Mouse (Mus musculus): Measurements from ENCODE around the gene Lix1l. TPM values are rescaled to one million over a fixed set of nuclear protein-coding genes. Genes with fewer than 3 reads are reported as not detected.

Gene Lix1l
- polyA plus RNA-seq, 1 experiment from 2014 or later, result 6.4 TPM

- ATAC-seq (ENCODE audit: low FRiP score) (no peak), DNase-seq (ENCODE audit: low spot score, missing footprints) (no peak)
- no peak overlapping the region for H3K4me2 ChIP-seq
- H3K36me3 ChIP-seq (ENCODE audit: control insufficient read depth, insufficient read depth, low read length), result no peaks in the 10 kb centered on the region
- no peaks in the 10 kb centered on the region for H3K27me3 ChIP-seq (ENCODE audit: control insufficient read depth, insufficient read depth, low read length)
- 75% methylated on average over 4 of the region's 4 CpGs for WGBS
- H3K9me3 ChIP-seq (ENCODE audit: control insufficient read depth, low read length), result no peaks in the 10 kb centered on the region
- H3K9ac ChIP-seq (ENCODE audit: low read length), result no peak overlapping the region
- no peak overlapping the region for H3K27ac ChIP-seq (ENCODE audit: low read depth, low read length)
- H3K4me3 ChIP-seq (ENCODE audit: low read depth, low read length), result no peak overlapping the region
- peaks cover 15% of the 10 kb centered on the region for H3K4me1 ChIP-seq (ENCODE audit: control insufficient read depth, insufficient read depth, low read length)
These were observed 21.7 kb upstream of the Lix1l start for GRCm38 (mm10) chr3:96579239-96579750.

GRCm38 (mm10) chr3:96579885-96580454, 21.0 kb upstream of the Lix1l start:
- Histone ChIP-seq H3K36me3 (ENCODE audit: control insufficient read depth, insufficient read depth, low read length) (no peaks in the 10 kb centered on the region), H3K27ac (ENCODE audit: low read depth, low read length) (no peak overlapping the region), H3K4me1 (ENCODE audit: control insufficient read depth, insufficient read depth, low read length) (peaks cover 15% of the 10 kb centered on the region), H3K4me2 (peak overlapping the region; percentile 44), H3K9ac (ENCODE audit: low read length) (peak overlapping the region; percentile 45; the same call in 1 of the 2 replicates), H3K9me3 (ENCODE audit: control insufficient read depth, low read length) (no peaks in the 10 kb centered on the region), H3K4me3 (ENCODE audit: low read depth, low read length) (peak overlapping the region; percentile 3; the same call in 1 of the 2 replicates), H3K27me3 (ENCODE audit: control insufficient read depth, insufficient read depth, low read length) (no peaks in the 10 kb centered on the region)
- 12% methylated on average over 16 of the region's 16 CpGs for WGBS
- peak; percentile 75 for ATAC-seq (ENCODE audit: low FRiP score)
- DNase-seq (ENCODE audit: low spot score, missing footprints), result peak; percentile 99

DNA sequence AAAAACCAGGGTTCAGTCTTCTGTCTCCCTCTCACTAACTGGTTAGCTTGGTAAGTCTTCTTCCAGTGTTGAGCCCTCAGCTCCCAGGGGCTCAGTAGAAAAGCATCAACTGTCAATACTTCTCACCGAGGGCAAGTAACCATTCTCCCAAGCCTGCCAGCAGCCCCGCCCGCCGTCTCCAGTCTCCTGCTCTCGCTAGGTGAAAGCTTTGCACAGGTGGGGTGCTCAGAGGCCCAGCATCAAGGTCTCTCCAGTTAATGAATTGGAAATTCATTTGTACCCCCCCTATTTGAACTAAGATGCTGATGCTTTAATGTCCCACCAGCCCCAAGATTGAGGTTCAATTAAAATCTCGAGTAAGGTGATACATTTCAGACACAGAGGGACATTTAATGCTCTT, 19.8 kb upstream of the Lix1l start:
- 41% methylated on average over 6 of the region's 6 CpGs for WGBS
- no peak overlapping the region for H3K9ac ChIP-seq (ENCODE audit: low read length)
- ATAC-seq (ENCODE audit: low FRiP score), result no peak
- no peaks in the 10 kb centered on the region for H3K9me3 ChIP-seq (ENCODE audit: control insufficient read depth, low read length)
- no peaks in the 10 kb centered on the region for H3K36me3 ChIP-seq (ENCODE audit: control insufficient read depth, insufficient read depth, low read length)
- DNase-seq (ENCODE audit: low spot score, missing footprints), result no peak
- H3K4me1 ChIP-seq (ENCODE audit: control insufficient read depth, insufficient read depth, low read length), result peaks cover 15% of the 10 kb centered on the region
- no peak overlapping the region for H3K4me2 ChIP-seq
- H3K27ac ChIP-seq (ENCODE audit: low read depth, low read length), result no peak overlapping the region
- no peak overlapping the region for H3K4me3 ChIP-seq (ENCODE audit: low read depth, low read length)
- no peaks in the 10 kb centered on the region for H3K27me3 ChIP-seq (ENCODE audit: control insufficient read depth, insufficient read depth, low read length)

DNA sequence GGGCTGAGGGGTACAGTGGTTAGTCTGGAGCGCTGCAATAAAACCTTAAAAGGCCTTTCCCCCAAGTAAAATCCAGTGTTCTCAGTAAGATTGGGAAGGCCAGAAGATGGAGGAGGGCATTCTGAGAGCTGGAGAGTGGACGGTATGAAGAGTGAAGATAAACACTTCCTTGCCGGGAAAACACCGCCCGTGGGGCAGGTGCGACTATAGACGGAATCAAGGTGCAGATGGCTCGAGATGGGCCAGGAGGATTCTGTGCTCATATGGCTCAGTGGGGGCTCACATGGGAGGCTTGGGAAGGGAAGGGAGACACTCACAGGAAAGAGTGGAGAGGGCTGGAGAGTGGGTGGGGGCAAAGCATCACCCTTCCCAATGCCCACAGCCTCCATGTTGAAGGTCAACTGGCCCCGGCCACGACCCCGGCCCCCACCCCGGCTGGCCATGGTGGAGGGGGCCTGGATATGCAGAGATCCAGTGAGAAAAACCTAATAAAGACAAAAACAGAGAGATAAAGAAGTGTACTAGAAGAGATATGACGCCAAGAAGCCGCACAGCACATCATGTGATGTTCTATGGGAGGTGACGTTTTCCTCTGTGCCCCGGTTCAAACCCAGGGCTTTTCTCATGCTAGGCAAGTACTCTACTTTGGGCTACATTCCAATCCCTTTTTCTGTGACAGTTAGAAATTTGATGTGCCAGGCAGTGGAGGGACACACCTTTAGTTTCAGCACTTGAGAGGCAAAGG, 19.0 kb upstream of the Lix1l start:
- Histone ChIP-seq H3K4me2 (no peak overlapping the region), H3K9me3 (ENCODE audit: control insufficient read depth, low read length) (no peaks in the 10 kb centered on the region), H3K27ac (ENCODE audit: low read depth, low read length) (no peak overlapping the region), H3K9ac (ENCODE audit: low read length) (no peak overlapping the region), H3K27me3 (ENCODE audit: control insufficient read depth, insufficient read depth, low read length) (no peaks in the 10 kb centered on the region), H3K36me3 (ENCODE audit: control insufficient read depth, insufficient read depth, low read length) (no peaks in the 10 kb centered on the region), H3K4me3 (ENCODE audit: low read depth, low read length) (no peak overlapping the region), H3K4me1 (ENCODE audit: control insufficient read depth, insufficient read depth, low read length) (peaks cover 9% of the 10 kb centered on the region; the same call in 1 of the 2 replicates)
- ATAC-seq (ENCODE audit: low FRiP score), result no peak
- DNase-seq (ENCODE audit: low spot score, missing footprints), result no peak
- WGBS, result 83% methylated on average over 16 of the region's 16 CpGs

DNA sequence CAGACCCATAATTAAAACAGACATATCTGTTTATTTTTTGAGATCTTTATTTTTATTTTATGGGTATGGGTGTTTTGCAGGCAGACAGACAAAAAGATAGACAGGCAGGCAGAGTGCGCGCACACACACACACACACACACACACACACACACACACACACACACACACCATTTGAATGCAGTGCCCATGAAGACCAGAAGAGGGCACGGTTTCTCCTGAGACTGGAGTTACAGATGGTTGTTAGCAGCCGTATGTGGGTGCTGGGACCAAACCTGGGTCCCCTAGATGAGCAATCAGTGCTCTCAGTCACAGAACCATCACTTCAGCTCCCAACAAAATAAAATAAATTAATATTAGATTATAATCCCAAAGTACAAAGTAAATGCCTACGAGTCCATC, 17.6 kb upstream of the Lix1l start:
- Histone ChIP-seq H3K9me3 (ENCODE audit: control insufficient read depth, low read length) (no peaks in the 10 kb centered on the region), H3K4me1 (ENCODE audit: control insufficient read depth, insufficient read depth, low read length) (peaks cover 5% of the 10 kb centered on the region; the same call in 1 of the 2 replicates), H3K4me3 (ENCODE audit: low read depth, low read length) (no peak overlapping the region), H3K9ac (ENCODE audit: low read length) (no peak overlapping the region), H3K36me3 (ENCODE audit: control insufficient read depth, insufficient read depth, low read length) (no peaks in the 10 kb centered on the region), H3K4me2 (no peak overlapping the region), H3K27me3 (ENCODE audit: control insufficient read depth, insufficient read depth, low read length) (no peaks in the 10 kb centered on the region), H3K27ac (ENCODE audit: low read depth, low read length) (no peak overlapping the region)
- DNase-seq (ENCODE audit: low spot score, missing footprints) (no peak), ATAC-seq (ENCODE audit: low FRiP score) (no peak)
- WGBS, result 87% methylated on average over 5 of the region's 5 CpGs

DNA sequence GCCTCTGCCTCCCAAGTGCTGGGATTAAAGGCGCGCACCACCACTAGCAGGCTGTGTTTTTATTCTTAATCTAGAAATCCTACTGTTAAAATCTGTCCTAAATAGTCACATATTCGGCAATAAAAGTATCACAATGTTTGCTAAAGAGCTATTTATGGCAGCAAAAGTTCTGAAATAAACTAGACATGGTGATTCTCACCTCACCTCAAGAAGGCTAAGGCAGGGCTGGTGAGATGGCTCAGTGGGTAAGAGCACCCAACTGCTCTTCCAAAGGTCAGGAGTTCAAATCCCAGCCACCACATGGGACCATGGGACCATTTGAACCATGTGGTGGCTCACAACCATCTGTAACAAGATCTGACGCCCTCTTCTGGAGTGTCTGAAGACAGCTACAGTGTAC, 10.3 kb upstream of the Lix1l start:
- 86% methylated on average over 4 of the region's 4 CpGs for WGBS
- Histone ChIP-seq H3K4me2 (no peak overlapping the region), H3K9ac (ENCODE audit: low read length) (no peak overlapping the region), H3K4me1 (ENCODE audit: control insufficient read depth, insufficient read depth, low read length) (peaks cover 8% of the 10 kb centered on the region), H3K27me3 (ENCODE audit: control insufficient read depth, insufficient read depth, low read length) (peaks cover 7% of the 10 kb centered on the region), H3K9me3 (ENCODE audit: control insufficient read depth, low read length) (no peaks in the 10 kb centered on the region), H3K4me3 (ENCODE audit: low read depth, low read length) (no peak overlapping the region), H3K27ac (ENCODE audit: low read depth, low read length) (no peak overlapping the region), H3K36me3 (ENCODE audit: control insufficient read depth, insufficient read depth, low read length) (no peaks in the 10 kb centered on the region)
- DNase-seq (ENCODE audit: low spot score, missing footprints) (no peak), ATAC-seq (ENCODE audit: low FRiP score) (no peak)

- 3% methylated on average over 10 of the region's 10 CpGs for WGBS
- peak overlapping the region; percentile 76 for H3K4me2 ChIP-seq
- no peaks in the 10 kb centered on the region for H3K36me3 ChIP-seq (ENCODE audit: control insufficient read depth, insufficient read depth, low read length)
- no peaks in the 10 kb centered on the region for H3K9me3 ChIP-seq (ENCODE audit: control insufficient read depth, low read length)
- H3K4me3 ChIP-seq (ENCODE audit: low read depth, low read length), result peak overlapping the region; percentile 70
- H3K4me1 ChIP-seq (ENCODE audit: control insufficient read depth, insufficient read depth, low read length), result peaks cover 32% of the 10 kb centered on the region
- no peak overlapping the region for H3K27ac ChIP-seq (ENCODE audit: low read depth, low read length)
- peaks cover 20% of the 10 kb centered on the region for H3K27me3 ChIP-seq (ENCODE audit: control insufficient read depth, insufficient read depth, low read length)
- H3K9ac ChIP-seq (ENCODE audit: low read length), result peak overlapping the region; percentile 76
- DNase-seq (ENCODE audit: low spot score, missing footprints), result no peak
- peak; percentile 1; the same call in 1 of the 2 replicates for ATAC-seq (ENCODE audit: low FRiP score)
These were observed 7.6 kb upstream of the Lix1l start for GRCm38 (mm10) chr3:96593374-96593773.

- H3K27me3 ChIP-seq (ENCODE audit: control insufficient read depth, insufficient read depth, low read length), result peaks cover 22% of the 10 kb centered on the region
- ATAC-seq (ENCODE audit: low FRiP score), result peak; percentile 87
- peak within 1 kb of the TSS; percentile 65 for H3K27ac ChIP-seq (ENCODE audit: low read depth, low read length)
- H3K36me3 ChIP-seq (ENCODE audit: control insufficient read depth, insufficient read depth, low read length), result no peaks in the 10 kb centered on the region
- peaks cover 36% of the 10 kb centered on the region for H3K4me1 ChIP-seq (ENCODE audit: control insufficient read depth, insufficient read depth, low read length)
- H3K9ac ChIP-seq (ENCODE audit: low read length), result peak within 1 kb of the TSS; percentile 76
- under 1% methylated on average over 38 of the region's 38 CpGs for WGBS
- H3K9me3 ChIP-seq (ENCODE audit: control insufficient read depth, low read length), result no peaks in the 10 kb centered on the region
- peak within 1 kb of the TSS; percentile 76 for H3K4me2 ChIP-seq
- peak within 1 kb of the TSS; percentile 70 for H3K4me3 ChIP-seq (ENCODE audit: low read depth, low read length)
- peak; percentile 99 for DNase-seq (ENCODE audit: low spot score, missing footprints)
These were observed 7.0 kb upstream of the Lix1l start, which contains the start of gene Polr3gl for GRCm38 (mm10) chr3:96593790-96594560. TSS of gene Polr3gl (minus strand) at chr3:96594181.

Data from midbrain, embryonic 11.5 days (tissue).